Mouse (Mus musculus): ENCODE data around the gene Lrfn2. TPM values are rescaled to one million over a fixed set of nuclear protein-coding genes. Genes with fewer than 3 reads are reported as not detected.

Gene Lrfn2
- polyA plus RNA-seq (2015; fragmentation: Nextera tagmentation; extraction: Ambion mirVana), result 0.24 and 0.32 TPM in 2 replicates

GRCm38 (mm10) chr17:48931621-48932405 is at the start of gene Lrfn2:
Gene Lrfn2, plus strand, starts transcription at chr17:48932379.

Small RNA genes lying within 50 kb of the gene (microRNA-seq; reads per million reads assigned to microRNA genes)
- gene Gm44304, result 0 reads per million in 2 experiments
